Mouse (Mus musculus) lung, postnatal 0 days (tissue): ENCODE data around the gene Cmtm7. TPM values are rescaled to one million over a fixed set of nuclear protein-coding genes. Genes with fewer than 3 reads are reported as not detected.

Experiments used
- ATAC-seq: fragments of 200-750 bp; cut with Nextera tagmentation; 2 replicates; pipeline ENCODE4 v1.8.0; 2017; ENCODE audit warnings: moderate library complexity
- DNase-seq: peaks from one replicate; pipeline ENCODE4 v3.0.0-alpha.2; 2016; ENCODE audit warnings: low spot score
- H3K27ac ChIP-seq: fragments of 300-500 bp; sonication (generic); 2 replicates; pipeline ENCODE4 v1.5.1; 2014; ENCODE audit warnings: antibody characterized with exemption, mild to moderate bottlenecking, low read length, mixed read lengths
- H3K27me3 ChIP-seq: fragments of 300-500 bp; sonication (generic); replicated peaks from 2 replicates; pipeline ENCODE4 v1.6.1; 2014; ENCODE audit warnings: low read length, mixed read lengths; ENCODE audit not compliant: insufficient read depth
- H3K36me3 ChIP-seq: fragments of 300-500 bp; sonication (generic); 2 replicates; pipeline ENCODE4 v1.6.1; 2014; ENCODE audit warnings: low read length, mixed read lengths; ENCODE audit not compliant: insufficient read depth
- H3K4me1 ChIP-seq: fragments of 300-500 bp; sonication (generic); 2 replicates; pipeline ENCODE4 v1.6.1; 2014; ENCODE audit warnings: antibody characterized with exemption, low read depth, low read length, mixed read lengths; ENCODE audit not compliant: insufficient read depth
- H3K4me2 ChIP-seq: fragments of 300-500 bp; sonication (generic); replicated peaks from 2 replicates; pipeline ENCODE4 v1.6.1; 2014; ENCODE audit warnings: low read depth, mild to moderate bottlenecking, low read length, moderate library complexity, mixed read lengths
- H3K4me3 ChIP-seq: fragments of 300-500 bp; sonication (generic); 2 replicates; pipeline ENCODE4 v1.5.1; 2014; ENCODE audit warnings: low read depth, low read length
- H3K9ac ChIP-seq: fragments of 300-500 bp; sonication (generic); replicated peaks from 2 replicates; pipeline ENCODE4 v1.6.1; 2014; ENCODE audit warnings: low read depth, mild to moderate bottlenecking
- H3K9me3 ChIP-seq: fragments of 300-500 bp; sonication (generic); 2 replicates; pipeline ENCODE4 v1.6.1; 2016; ENCODE audit warnings: low read length, mixed read lengths
- CTCF ChIP-seq: IDR thresholded peaks from 2 replicates; pipeline ENCODE4 v1.5.1; 2016; ENCODE audit warnings: antibody characterized with exemption, mild to moderate bottlenecking
- EP300 ChIP-seq: IDR thresholded peaks from 2 replicates; pipeline ENCODE4 v1.6.1; 2016; ENCODE audit warnings: antibody characterized with exemption, mild to moderate bottlenecking, control low read depth
- WGBS: fragments of 180-500 bp; shearing (Covaris S2); extraction: QIAGEN DNeasy Blood & Tissue Kit; methylation state at CpG from one replicate; pipeline ENCODE4 v1.1.7; 2014; 5-methylcytosine and 5-hydroxymethylcytosine counted together
- polyA plus RNA-seq: library from polyadenylated mRNA; unstranded; fragments of >200 nt; fragmentation: Nextera tagmentation; extraction: Ambion mirVana; gene quantifications from 2 replicates; pipeline ENCODE4 v1.2.1, GENCODE M21; 2015

The Cmtm7 gene
- polyA plus RNA-seq, 1 experiment from 2014 or later = 74.8 TPM

DNA sequence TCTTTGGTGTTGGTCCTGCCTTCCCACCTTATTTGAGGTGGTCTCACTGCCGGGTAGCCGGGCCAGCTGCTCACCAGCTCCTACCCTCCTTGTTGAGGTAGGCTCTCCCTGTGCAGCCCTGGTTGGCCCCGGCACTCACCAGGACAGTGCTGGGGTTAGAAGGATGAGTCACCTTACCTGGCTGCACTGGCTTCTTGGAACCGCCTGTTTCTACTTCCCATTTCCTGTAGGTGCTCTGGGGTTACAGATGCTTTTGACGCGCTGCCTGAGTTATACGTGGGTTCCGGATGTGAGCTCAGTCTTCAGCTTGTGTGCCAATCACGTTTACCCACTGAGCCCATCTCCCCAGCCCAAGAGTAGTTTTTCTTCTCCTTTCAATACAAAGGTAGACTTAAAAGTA, 41.3 kb downstream of the Cmtm7 start:
- Histone ChIP-seq H3K9ac (no peak overlapping the region), H3K36me3 (0 out of 2 replicates have a peak, but pooled peaks cover 4% of the 10 kb centered on the region), H3K4me3 (no peak overlapping the region), H3K9me3 (no peaks in the 10 kb centered on the region), H3K27ac (no peak overlapping the region), H3K4me1 (0 out of 2 replicates have a peak, but pooled peaks cover 13% of the 10 kb centered on the region), H3K4me2 (no peak overlapping the region), H3K27me3 (no peaks in the 10 kb centered on the region)
- TF ChIP-seq CTCF = no peak
- TF ChIP-seq EP300 = no peak
- DNase-seq (no peak), ATAC-seq (no peak)
- 79% methylated on average over 9 of the region's 9 CpGs for WGBS

GRCm38 (mm10) chr9:114736442-114736841, 45.2 kb downstream of the Cmtm7 start:
- H3K4me2 ChIP-seq = peak overlapping the region; percentile 25; the same call in 1 of the 2 replicates
- peak overlapping the region; percentile 57; the same call in 1 of the 2 replicates for H3K27ac ChIP-seq
- 23% methylated on average over 11 of the region's 11 CpGs for WGBS
- 0 out of 2 replicates have a peak, but pooled peaks cover 4% of the 10 kb centered on the region for H3K36me3 ChIP-seq
- no peak for TF ChIP-seq EP300
- TF ChIP-seq CTCF = peak; percentile 24
- no peaks in the 10 kb centered on the region for H3K27me3 ChIP-seq
- H3K4me3 ChIP-seq = no peak overlapping the region
- DNase-seq (peak; percentile 71), ATAC-seq (peak; percentile 79)
- 0 out of 2 replicates have a peak overlapping the region, but pooled peaks have one; percentile 36 for H3K9ac ChIP-seq
- no peaks in the 10 kb centered on the region for H3K9me3 ChIP-seq
- 0 out of 2 replicates have a peak, but pooled peaks cover 19% of the 10 kb centered on the region for H3K4me1 ChIP-seq

GRCm38 (mm10) chr9:114733238-114733637, 48.4 kb downstream of the Cmtm7 start:
- Histone ChIP-seq H3K4me3 (no peak overlapping the region), H3K9me3 (no peaks in the 10 kb centered on the region), H3K4me1 (0 out of 2 replicates have a peak, but pooled peaks cover 19% of the 10 kb centered on the region), H3K27ac (no peak overlapping the region), H3K36me3 (0 out of 2 replicates have a peak, but pooled peaks cover 4% of the 10 kb centered on the region), H3K9ac (no peak overlapping the region), H3K27me3 (no peaks in the 10 kb centered on the region), H3K4me2 (0 out of 2 replicates have a peak overlapping the region, but pooled peaks have one; percentile 8)
- DNase-seq (no peak), ATAC-seq (no peak)
- WGBS = 59% methylated on average over 2 of the region's 2 CpGs
- TF ChIP-seq CTCF (no peak), EP300 (no peak)

DNA sequence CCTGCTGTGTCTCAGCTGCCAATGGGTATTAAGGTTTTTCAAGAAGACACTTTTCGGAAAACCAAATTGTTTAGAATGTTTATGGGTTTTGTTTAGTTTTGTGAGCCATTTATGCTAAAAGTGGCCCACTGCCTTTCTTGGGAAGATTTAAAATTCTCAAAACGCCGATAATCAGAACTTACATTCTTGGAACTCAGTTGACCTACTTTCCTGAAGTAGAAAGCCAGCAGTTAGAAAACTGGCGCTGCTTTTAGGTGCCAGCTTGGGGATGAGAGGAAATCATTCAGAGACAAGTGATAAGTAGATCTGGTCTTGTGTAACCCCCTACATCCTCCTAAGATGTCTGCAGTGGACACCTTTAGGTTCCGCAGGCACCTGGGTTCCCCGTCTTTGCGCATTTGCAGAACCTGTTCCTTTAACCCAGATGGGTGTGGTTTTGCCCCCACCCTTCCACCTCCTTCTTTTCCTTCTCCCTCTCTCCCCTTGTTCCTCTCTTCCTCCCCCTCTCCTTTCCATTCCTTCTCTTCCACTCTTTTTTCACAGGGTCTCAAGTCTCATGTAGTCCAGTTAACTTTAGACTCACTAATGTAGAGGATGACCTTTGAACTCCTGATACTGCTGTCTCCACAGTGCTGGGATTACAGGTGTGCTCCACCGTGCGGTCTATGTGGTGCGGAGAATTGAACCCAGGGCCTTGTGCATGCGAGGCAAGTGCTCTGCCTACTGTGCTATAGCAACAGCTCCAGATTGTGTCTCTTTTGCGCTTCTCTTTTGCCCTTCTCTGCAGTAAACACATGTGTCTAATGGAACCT, 49.6 kb downstream of the Cmtm7 start:
- WGBS = 55% methylated on average over 12 of the region's 12 CpGs
- Histone ChIP-seq H3K27me3 (no peaks in the 10 kb centered on the region), H3K4me3 (peak overlapping the region; percentile 72), H3K9ac (peak overlapping the region; percentile 68), H3K27ac (peak overlapping the region; percentile 96), H3K4me1 (0 out of 2 replicates have a peak, but pooled peaks cover 15% of the 10 kb centered on the region), H3K36me3 (no peaks in the 10 kb centered on the region), H3K4me2 (peak overlapping the region; percentile 75), H3K9me3 (no peaks in the 10 kb centered on the region)
- ATAC-seq (no peak), DNase-seq (no peak)
- TF ChIP-seq EP300 (no peak), CTCF (no peak)

DNA sequence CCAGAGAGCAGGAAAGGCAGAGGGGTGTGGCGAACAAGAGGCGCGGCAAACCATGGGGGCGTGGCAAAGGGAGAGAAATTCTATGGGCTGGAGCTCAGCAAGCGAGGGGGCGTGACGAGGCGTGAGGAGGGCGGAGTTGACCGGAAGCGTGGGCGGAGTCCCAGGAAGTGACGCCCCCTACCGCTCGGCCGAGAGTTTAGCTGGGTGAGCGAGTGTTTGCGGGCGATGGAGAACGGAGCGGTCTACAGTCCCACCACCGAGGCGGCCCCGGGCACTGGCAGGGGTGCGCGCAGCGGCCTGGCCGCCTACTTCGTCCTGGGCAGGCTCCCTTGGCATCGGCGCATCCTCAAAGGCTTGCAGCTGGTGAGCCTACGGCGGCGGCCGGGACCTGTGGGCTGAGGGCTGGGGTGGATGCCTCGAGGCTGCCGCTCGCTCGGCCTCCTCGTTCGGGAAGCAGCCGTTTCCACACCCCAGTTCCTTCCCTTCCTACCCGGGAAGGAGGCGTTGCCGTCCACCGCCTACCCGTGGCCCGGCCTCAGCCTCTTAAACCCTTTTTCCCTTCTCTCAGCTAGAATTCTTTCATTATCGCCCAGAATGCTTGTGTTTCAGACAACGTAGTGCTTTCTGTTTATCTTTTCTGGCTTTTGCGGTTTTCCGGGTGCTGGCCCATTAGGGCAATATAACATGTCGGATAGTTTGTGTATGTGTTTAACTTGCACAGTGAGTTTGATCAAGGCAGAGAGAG, 50.5 kb downstream of the Cmtm7 start, which contains the start of gene Cmtm6:
TSS of gene Cmtm6 (plus strand) at position 106 of the 745 bp plus-strand sequence.
- H3K27ac ChIP-seq = peak within 1 kb of the TSS; percentile 96
- peak within 1 kb of the TSS; percentile 68 for H3K9ac ChIP-seq
- WGBS = under 1% methylated on average over 36 of the region's 53 CpGs
- peak; percentile 92 for ATAC-seq
- H3K36me3 ChIP-seq = no peaks in the 10 kb centered on the region
- H3K27me3 ChIP-seq = no peaks in the 10 kb centered on the region
- H3K9me3 ChIP-seq = no peaks in the 10 kb centered on the region
- TF ChIP-seq CTCF = peak; percentile 64
- no peak for TF ChIP-seq EP300
- H3K4me2 ChIP-seq = peak within 1 kb of the TSS; percentile 75
- 0 out of 2 replicates have a peak, but pooled peaks cover 6% of the 10 kb centered on the region for H3K4me1 ChIP-seq
- peak; percentile 99 for DNase-seq
- peak within 1 kb of the TSS; percentile 72 for H3K4me3 ChIP-seq
